Mouse (Mus musculus) C2C12 (cell line): ENCODE measurements at regions not wholly inside any gene's neighbourhood (a gene's known extent, or its start where the extent isn't known, plus 50 kb on each side); places are given as distances from the start of the nearest gene placed in this dataset.

Experiments
- CTCF ChIP-seq: IDR thresholded peaks from one replicate; pipeline ENCODE4 v1.5.1; 2011; ENCODE audit not compliant: control insufficient read depth, insufficient read depth, insufficient read length
- USF1 ChIP-seq: IDR thresholded peaks from one replicate; pipeline ENCODE4 v1.6.1; 2011; ENCODE audit warnings: low read depth, mild to moderate bottlenecking, control low read depth, moderate library complexity

DNA sequence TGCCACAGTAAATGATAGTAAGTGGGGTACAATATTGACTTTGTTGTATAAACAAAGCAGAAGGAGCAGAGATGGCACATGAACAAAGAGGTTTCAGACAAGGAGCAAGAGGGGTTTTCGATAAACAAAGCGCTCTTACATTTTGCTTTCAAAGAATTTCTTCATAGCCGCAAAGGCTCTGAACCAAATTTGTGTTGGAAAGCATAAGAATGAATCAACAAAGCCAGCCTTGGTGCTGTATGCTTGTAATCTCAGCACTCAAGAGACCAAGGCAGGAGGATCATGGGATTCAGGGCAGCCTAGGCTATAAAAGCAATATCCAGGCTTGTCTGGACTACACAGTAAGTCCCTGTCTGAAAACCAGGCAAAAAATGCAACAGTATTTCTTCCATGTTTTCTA, 62.0 kb upstream of the Clint1 start:
- no peak for TF ChIP-seq CTCF
- no peak for TF ChIP-seq USF1
